16 mouse cellular contexts compared by ENCODE assay signal in genomic region chr6:128031584-128031983, GRCm38 (mm10).
DNase-seq lines count a peak whose midpoint lies in the region; ATAC-seq and TF ChIP-seq lines count a peak whose summit lies in the region.
"Had no signal": no experiment of that assay in that cellular context is flagged by ENCODE, and none has a peak within 500 bp of the region (broad histone marks: within the 10 kb centered on the region; RNA-seq: fewer than 3 reads in every experiment).

No protein-coding gene starts in this region.

- WGBS in cerebellum, adult 2 months, result 34% methylated on average over 2 of the region's 2 CpGs
- WGBS in forebrain, embryonic 16.5 days, result 76% methylated on average over 2 of the region's 2 CpGs
- 74% methylated on average over 2 of the region's 2 CpGs for WGBS in forebrain, embryonic 14.5 days
- WGBS in limb, embryonic 13.5 days, result 66% methylated on average over 2 of the region's 2 CpGs
- 71% methylated on average over 2 of the region's 2 CpGs for WGBS in limb, embryonic 10.5 days
- 64% methylated on average over 2 of the region's 2 CpGs for WGBS in stomach, embryonic 16.5 days

- H3K36me3 ChIP-seq in forebrain, embryonic 16.5 days (ENCODE audit: control insufficient read depth, insufficient read depth), result no peaks in the 10 kb centered on the region
- no peaks in the 10 kb centered on the region for H3K36me3 ChIP-seq in forebrain, embryonic 14.5 days (ENCODE audit: control insufficient read depth, insufficient read depth, low read length)
- H3K36me3 ChIP-seq in limb, embryonic 13.5 days, result no peaks in the 10 kb centered on the region
- H3K36me3 ChIP-seq in limb, embryonic 10.5 days, result no peaks in the 10 kb centered on the region
- H3K36me3 ChIP-seq in stomach, embryonic 16.5 days (ENCODE audit: control insufficient read depth, insufficient read depth, low read length), result no peaks in the 10 kb centered on the region
- H3K36me3 ChIP-seq: hindbrain, embryonic 13.5 days; kidney, embryonic 15.5 days; limb, embryonic 12.5 days; lung, embryonic 15.5 days; midbrain, embryonic 10.5 days had no signal

- TF ChIP-seq CTCF in cerebellum, adult 2 months (IDR thresholded peaks at IDR 0.05; ENCODE audit: borderline replicate concordance, insufficient read depth, low read depth, low read length), result no peak

- H3K9ac ChIP-seq in forebrain, embryonic 16.5 days (replicated peaks; ENCODE audit: low read depth, low read length), result no peak overlapping the region
- no peak overlapping the region for H3K9ac ChIP-seq in forebrain, embryonic 14.5 days (ENCODE audit: low read length)
- H3K9ac ChIP-seq in limb, embryonic 13.5 days, result no peak overlapping the region
- H3K9ac ChIP-seq in stomach, embryonic 16.5 days (ENCODE audit: low read length), result no peak overlapping the region
- H3K9ac ChIP-seq: hindbrain, embryonic 13.5 days; kidney, embryonic 15.5 days; lung, embryonic 15.5 days had no signal

- 0 out of 2 replicates have a peak overlapping the region, but pooled peaks have one; percentile 12 for H3K4me2 ChIP-seq in forebrain, embryonic 16.5 days (ENCODE audit: low read length)
- no peak overlapping the region for H3K4me2 ChIP-seq in forebrain, embryonic 14.5 days (ENCODE audit: low read length)
- H3K4me2 ChIP-seq in limb, embryonic 13.5 days (replicated peaks), result 0 out of 2 replicates have a peak overlapping the region, but pooled peaks have one; percentile 7
- H3K4me2 ChIP-seq in stomach, embryonic 16.5 days (ENCODE audit: low read depth, low read length), result peak overlapping the region; percentile 23; the same call in 1 of the 2 replicates
- H3K4me2 ChIP-seq: hindbrain, embryonic 13.5 days; kidney, embryonic 15.5 days; liver, embryonic 11.5 days had no signal

- peak in 1 of 2 experiments; percentile 52 for DNase-seq in cerebellum, adult 2 months
- no peak for DNase-seq in cerebellum, postnatal 36 days
- DNase-seq in forebrain, embryonic 14.5 days (ENCODE audit: low spot score), result no peak
- no peak for DNase-seq in limb, embryonic 10.5 days (ENCODE audit: low spot score)
- DNase-seq in spleen, postnatal 4 days (ENCODE audit: low spot score in 2 of 2), result no peak

- no peak; the same call in 1 of the 2 replicates for TF ChIP-seq POLR2A in cerebellum, adult 2 months (IDR thresholded peaks at IDR 0.05; ENCODE audit: borderline replicate concordance, insufficient read depth, low read length)

- peak overlapping the region; percentile 61 for H3K4me3 ChIP-seq in cerebellum, adult 2 months (replicated peaks; ENCODE audit: insufficient read depth, low read depth, low read length)
- H3K4me3 ChIP-seq in forebrain, embryonic 16.5 days (replicated peaks; ENCODE audit: low read length), result 0 out of 2 replicates have a peak overlapping the region, but pooled peaks have one; percentile 3
- H3K4me3 ChIP-seq in forebrain, embryonic 14.5 days (ENCODE audit: low read depth, low read length), result no peak overlapping the region
- no peak overlapping the region for H3K4me3 ChIP-seq in limb, embryonic 13.5 days
- no peak overlapping the region for H3K4me3 ChIP-seq in limb, embryonic 10.5 days
- no peak overlapping the region; the same call in 1 of the 2 replicates for H3K4me3 ChIP-seq in stomach, embryonic 16.5 days (replicated peaks; ENCODE audit: low read length)
- H3K4me3 ChIP-seq: hindbrain, embryonic 13.5 days; kidney, embryonic 15.5 days; lung, embryonic 15.5 days; midbrain, embryonic 10.5 days had no signal

- peaks cover 28% of the 10 kb centered on the region for H3K4me1 ChIP-seq in cerebellum, adult 2 months (ENCODE audit: control insufficient read depth, insufficient read depth, low read length)
- peaks cover 31% of the 10 kb centered on the region for H3K4me1 ChIP-seq in forebrain, embryonic 16.5 days (replicated peaks; ENCODE audit: control insufficient read depth, insufficient read depth, low read length)
- H3K4me1 ChIP-seq in forebrain, embryonic 14.5 days (ENCODE audit: control insufficient read depth, insufficient read depth, low read length), result peaks cover 16% of the 10 kb centered on the region
- H3K4me1 ChIP-seq in limb, embryonic 13.5 days, result peaks cover 72% of the 10 kb centered on the region
- H3K4me1 ChIP-seq in limb, embryonic 10.5 days, result peaks cover 81% of the 10 kb centered on the region
- H3K4me1 ChIP-seq in stomach, embryonic 16.5 days (ENCODE audit: control insufficient read depth, insufficient read depth, low read length), result peaks cover 36% of the 10 kb centered on the region

- peak overlapping the region; percentile 52 for H3K27ac ChIP-seq in cerebellum, adult 2 months (ENCODE audit: insufficient read depth, low read length)
- H3K27ac ChIP-seq in forebrain, embryonic 16.5 days (ENCODE audit: low read length), result no peak overlapping the region
- no peak overlapping the region for H3K27ac ChIP-seq in forebrain, embryonic 14.5 days (ENCODE audit: low read depth, low read length)
- no peak overlapping the region for H3K27ac ChIP-seq in limb, embryonic 13.5 days
- H3K27ac ChIP-seq in limb, embryonic 10.5 days, result no peak overlapping the region
- no peak overlapping the region for H3K27ac ChIP-seq in stomach, embryonic 16.5 days (ENCODE audit: low read length)
- H3K27ac ChIP-seq: hindbrain, embryonic 13.5 days; kidney, embryonic 15.5 days; limb, embryonic 12.5 days; lung, embryonic 15.5 days had no signal

- no peaks in the 10 kb centered on the region for H3K9me3 ChIP-seq in forebrain, embryonic 16.5 days (ENCODE audit: control insufficient read depth, low read length)
- H3K9me3 ChIP-seq in forebrain, embryonic 14.5 days (replicated peaks; ENCODE audit: control insufficient read depth, low read length), result no peaks in the 10 kb centered on the region
- no peaks in the 10 kb centered on the region for H3K9me3 ChIP-seq in limb, embryonic 13.5 days
- no peaks in the 10 kb centered on the region for H3K9me3 ChIP-seq in limb, embryonic 10.5 days (replicated peaks)
- H3K9me3 ChIP-seq in stomach, embryonic 16.5 days (replicated peaks; ENCODE audit: control insufficient read depth, low read length), result no peaks in the 10 kb centered on the region
- H3K9me3 ChIP-seq: hindbrain, embryonic 13.5 days; kidney, embryonic 15.5 days; limb, embryonic 12.5 days; lung, embryonic 15.5 days; midbrain, embryonic 10.5 days had no signal

- no peaks in the 10 kb centered on the region for H3K27me3 ChIP-seq in cerebellum, adult 2 months (ENCODE audit: control insufficient read depth, insufficient read depth, low read length)
- peaks cover 11% of the 10 kb centered on the region for H3K27me3 ChIP-seq in forebrain, embryonic 16.5 days (replicated peaks; ENCODE audit: control insufficient read depth, insufficient read depth, low read length)
- H3K27me3 ChIP-seq in forebrain, embryonic 14.5 days (replicated peaks; ENCODE audit: control insufficient read depth, insufficient read depth, low read length), result peaks cover 23% of the 10 kb centered on the region
- peaks cover 15% of the 10 kb centered on the region for H3K27me3 ChIP-seq in limb, embryonic 13.5 days
- H3K27me3 ChIP-seq in limb, embryonic 10.5 days (ENCODE audit: low read depth, poor library complexity, severe bottlenecking), result peaks cover 19% of the 10 kb centered on the region
- 0 out of 2 replicates have a peak, but pooled peaks cover 9% of the 10 kb centered on the region for H3K27me3 ChIP-seq in stomach, embryonic 16.5 days (ENCODE audit: control insufficient read depth, insufficient read depth, low read length)

- no peak for ATAC-seq in forebrain, embryonic 16.5 days
- no peak for ATAC-seq in forebrain, embryonic 14.5 days
- ATAC-seq in limb, embryonic 13.5 days (ENCODE audit: low FRiP score, low read depth), result no peak
- ATAC-seq in stomach, embryonic 16.5 days (ENCODE audit: insufficient read depth, low FRiP score), result no peak
- ATAC-seq: activated CD4-positive, CD25-positive, alpha-beta regulatory T cell, adult 4 months; midbrain, embryonic 16.5 days had no signal

Comparison
In these comparisons a context has a peak if more than half of its experiments do, and no peak if none do; other contexts are left out.
1. H3K4me3 ChIP-seq: peak in cerebellum, adult 2 months (single experiment) and forebrain, embryonic 16.5 days (single experiment); none in forebrain, embryonic 14.5 days (single experiment), limb, embryonic 13.5 days (single experiment), limb, embryonic 10.5 days (single experiment) and stomach, embryonic 16.5 days (single experiment).